Mouse (Mus musculus) lung, postnatal 0 days (tissue): ENCODE data around the gene Nobox.

Source experiments
- CTCF ChIP-seq: IDR thresholded peaks from 2 replicates; pipeline ENCODE4 v1.5.1; 2016; ENCODE audit warnings: antibody characterized with exemption, mild to moderate bottlenecking
- EP300 ChIP-seq: IDR thresholded peaks from 2 replicates; pipeline ENCODE4 v1.6.1; 2016; ENCODE audit warnings: antibody characterized with exemption, mild to moderate bottlenecking, control low read depth

DNA sequence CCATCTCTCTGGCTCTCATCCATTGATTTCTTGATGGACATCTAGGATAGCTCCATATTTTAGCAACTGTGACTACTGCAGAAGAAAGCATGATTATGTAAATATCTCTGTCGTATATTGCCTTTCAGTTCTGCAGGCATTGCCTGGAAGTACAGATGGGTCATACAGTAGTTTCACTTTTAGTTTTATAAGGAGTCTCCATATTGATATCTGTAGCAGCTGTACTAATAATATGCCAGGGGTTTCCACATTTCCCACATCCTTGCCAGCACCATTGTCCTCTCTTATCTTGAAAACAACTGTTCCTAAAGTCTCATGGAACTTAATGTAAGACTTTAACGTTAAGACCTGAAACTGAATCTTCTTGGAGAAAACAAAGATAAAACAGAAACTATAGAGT lies 48.6 kb downstream of the Nobox start:
- TF ChIP-seq CTCF (no peak), EP300 (no peak)
